ENCODE assay signal across 10 mouse cellular contexts in genomic region chr5:30768082-30768481, GRCm38 (mm10). TPM values are rescaled to one million over a fixed set of nuclear protein-coding genes. Genes with fewer than 3 reads are reported as not detected.
DNase-seq lines count a peak whose midpoint lies in the region; ATAC-seq lines count a peak whose summit lies in the region.
"Had no signal": no experiment of that assay in that cellular context is flagged by ENCODE, and none has a peak within 500 bp of the region (broad histone marks: within the 10 kb centered on the region; RNA-seq: fewer than 3 reads in every experiment).

No protein-coding gene starts in this region.

- H3K4me2 ChIP-seq in heart, embryonic 16.5 days (ENCODE audit: low read depth, low read length) = peak overlapping the region; percentile 37; the same call in 1 of the 2 replicates
- H3K4me2 ChIP-seq in forebrain, embryonic 14.5 days (ENCODE audit: low read length) = no peak overlapping the region
- no peak overlapping the region for H3K4me2 ChIP-seq in midbrain, embryonic 13.5 days (replicated peaks)

- ATAC-seq in heart, embryonic 16.5 days (replicated peaks; ENCODE audit: extremely low read depth, insufficient read depth, low FRiP score) = peak; percentile 21; the same call in 1 of the 2 replicates
- ATAC-seq in forebrain, embryonic 14.5 days = no peak
- no peak for ATAC-seq in midbrain, embryonic 13.5 days

- DNase-seq in heart, adult 18-20 months = no peak
- DNase-seq in NIH3T3 (ENCODE audit: low read depth) = peak; percentile 31
- DNase-seq in forebrain, embryonic 14.5 days (ENCODE audit: low spot score) = peak; percentile 52
- DNase-seq in urinary bladder, postnatal 14 days (ENCODE audit: low spot score) = no peak
- no peak for DNase-seq in layer of hippocampus, adult 9-10 months (ENCODE audit: low spot score)
- DNase-seq in left cerebral cortex, adult 9 months (ENCODE audit: low spot score in 2 of 2) = no peak
- DNase-seq: right cerebral cortex, postnatal 4 days had no signal

- no peaks in the 10 kb centered on the region for H3K9me3 ChIP-seq in heart, embryonic 16.5 days (replicated peaks; ENCODE audit: control insufficient read depth, low read length)
- no peaks in the 10 kb centered on the region for H3K9me3 ChIP-seq in forebrain, embryonic 14.5 days (replicated peaks; ENCODE audit: control insufficient read depth, low read length)
- no peaks in the 10 kb centered on the region for H3K9me3 ChIP-seq in midbrain, embryonic 13.5 days

- peaks cover 30% of the 10 kb centered on the region for H3K4me1 ChIP-seq in heart, embryonic 16.5 days (ENCODE audit: control insufficient read depth, insufficient read depth, low read length)
- H3K4me1 ChIP-seq in forebrain, embryonic 14.5 days (ENCODE audit: control insufficient read depth, insufficient read depth, low read length) = peaks cover 38% of the 10 kb centered on the region
- peaks cover 76% of the 10 kb centered on the region for H3K4me1 ChIP-seq in midbrain, embryonic 13.5 days (replicated peaks)

- no peaks in the 10 kb centered on the region for H3K36me3 ChIP-seq in heart, embryonic 16.5 days (ENCODE audit: control insufficient read depth, insufficient read depth)
- H3K36me3 ChIP-seq in forebrain, embryonic 14.5 days (ENCODE audit: control insufficient read depth, insufficient read depth, low read length) = peaks cover 14% of the 10 kb centered on the region
- peaks cover 26% of the 10 kb centered on the region for H3K36me3 ChIP-seq in midbrain, embryonic 13.5 days

- H3K4me3 ChIP-seq in heart, embryonic 16.5 days (ENCODE audit: low read length) = no peak overlapping the region
- no peak overlapping the region for H3K4me3 ChIP-seq in forebrain, embryonic 14.5 days (ENCODE audit: low read depth, low read length)
- H3K4me3 ChIP-seq in midbrain, embryonic 13.5 days (replicated peaks) = no peak overlapping the region

- no peak overlapping the region for H3K9ac ChIP-seq in heart, embryonic 16.5 days (ENCODE audit: low read length)
- no peak overlapping the region for H3K9ac ChIP-seq in forebrain, embryonic 14.5 days (ENCODE audit: low read length)
- H3K9ac ChIP-seq in midbrain, embryonic 13.5 days (replicated peaks) = peak overlapping the region; percentile 54; the same call in 1 of the 2 replicates

- no peaks in the 10 kb centered on the region; the same call in 1 of the 2 replicates for H3K27me3 ChIP-seq in heart, embryonic 16.5 days (ENCODE audit: control insufficient read depth, insufficient read depth, low read length)
- H3K27me3 ChIP-seq in forebrain, embryonic 14.5 days (replicated peaks; ENCODE audit: control insufficient read depth, insufficient read depth, low read length) = no peaks in the 10 kb centered on the region
- no peaks in the 10 kb centered on the region for H3K27me3 ChIP-seq in midbrain, embryonic 13.5 days

- no peak overlapping the region; the same call in 1 of the 2 replicates for H3K27ac ChIP-seq in heart, embryonic 16.5 days (ENCODE audit: low read length)
- H3K27ac ChIP-seq in forebrain, embryonic 14.5 days (ENCODE audit: low read depth, low read length) = peak overlapping the region; percentile 69
- peak overlapping the region; percentile 80 for H3K27ac ChIP-seq in midbrain, embryonic 13.5 days

- WGBS in heart, embryonic 16.5 days = 62% methylated on average over 4 of the region's 4 CpGs
- 59% methylated on average over 4 of the region's 4 CpGs for WGBS in forebrain, embryonic 14.5 days
- WGBS in midbrain, embryonic 13.5 days = 68% methylated on average over 4 of the region's 4 CpGs

RNA-seq across cellular contexts. Expression of gene Mapre3, which starts 46.4 kb away (rescaled TPM):
- 18.2 and 19.8 TPM in 2 replicates for polyA plus RNA-seq in heart, embryonic 16.5 days (2015; fragmentation: Nextera tagmentation; extraction: Ambion mirVana)
- total RNA-seq in heart, adult 18-20 months (2021) = 10 to 100 TPM; 37.0 to 42.8 TPM
- polyA plus RNA-seq in forebrain, embryonic 14.5 days (2014; fragmentation: Nextera tagmentation; extraction: Ambion mirVana) = 66.1 and 93.3 TPM in 2 replicates
- polyA plus RNA-seq in midbrain, embryonic 13.5 days (2015; fragmentation: Nextera tagmentation; extraction: Ambion mirVana) = 111 and 113 TPM in 2 replicates
- total RNA-seq: common myeloid progenitor, adult 5-6 weeks had no signal

RNA-seq across cellular contexts. Expression of gene Dpysl5, which starts 56.7 kb away (rescaled TPM):
- 2.0 and 2.2 TPM in 2 replicates for polyA plus RNA-seq in heart, embryonic 16.5 days (2015; fragmentation: Nextera tagmentation; extraction: Ambion mirVana)
- under 1 TPM; 0.72 to 0.82 TPM for total RNA-seq in heart, adult 18-20 months (2021)
- 152 and 207 TPM in 2 replicates for polyA plus RNA-seq in forebrain, embryonic 14.5 days (2014; fragmentation: Nextera tagmentation; extraction: Ambion mirVana)
- 195 and 200 TPM in 2 replicates for polyA plus RNA-seq in midbrain, embryonic 13.5 days (2015; fragmentation: Nextera tagmentation; extraction: Ambion mirVana)
- total RNA-seq: common myeloid progenitor, adult 5-6 weeks had no signal

Comparison
In these comparisons a context has a peak if more than half of its experiments do, and no peak if none do; other contexts are left out.
1. DNase-seq: peak in NIH3T3 (single experiment) and forebrain, embryonic 14.5 days (single experiment); none in heart, adult 18-20 months (0 of 2), urinary bladder, postnatal 14 days (single experiment), layer of hippocampus, adult 9-10 months (single experiment) and left cerebral cortex, adult 9 months (0 of 2).
2. RNA of gene Dpysl5, which starts 56.7 kb away (polyA plus RNA-seq): 195 to 200 TPM in midbrain, embryonic 13.5 days and 152 to 207 TPM in forebrain, embryonic 14.5 days; 2.0 to 2.2 TPM in heart, embryonic 16.5 days; every median in the first group is over 10 times any median in the second.